Mouse (Mus musculus) liver, adult 2 months (tissue): ENCODE measurements at regions not wholly inside any gene's neighbourhood (a gene's known extent, or its start where the extent isn't known, plus 50 kb on each side); places are given as distances from the start of the nearest gene placed in this dataset.

ENCODE experiments used
- CTCF ChIP-seq: fragments of 200-500 bp; IDR thresholded peaks from 2 replicates; pipeline ENCODE4 v1.5.1; 2011; ENCODE audit warnings: low read depth, low read length, control low read depth
- POLR2A ChIP-seq: fragments of 200-500 bp; IDR thresholded peaks from 2 replicates; pipeline ENCODE4 v1.6.1; 2011; ENCODE audit warnings: low read length, control low read depth; ENCODE audit not compliant: insufficient read depth; ENCODE audit errors: extremely low read depth

- TF ChIP-seq CTCF (no peak), POLR2A (no peak)
These were observed 458.1 kb upstream of the Nr5a2 start for GRCm38 (mm10) chr1:137418388-137418787.
